Mouse (Mus musculus) cerebellum, adult 2 months (tissue): ENCODE data around the gene Mgmt.

Source experiments
- CTCF ChIP-seq: fragments of 200-500 bp; IDR thresholded peaks from 2 replicates; pipeline ENCODE4 v1.5.1; 2011; ENCODE audit warnings: low read depth, mild to moderate bottlenecking, control low read depth, low read length, moderate library complexity, borderline replicate concordance; ENCODE audit not compliant: insufficient read depth
- POLR2A ChIP-seq: fragments of 200-500 bp; IDR thresholded peaks from 2 replicates; pipeline ENCODE4 v1.6.1; 2011; ENCODE audit warnings: low read length, control low read depth, borderline replicate concordance; ENCODE audit not compliant: insufficient read depth

GRCm38 (mm10) chr7:136880386-136880785, 14.0 kb upstream of the Mgmt start:
- TF ChIP-seq CTCF (no peak), POLR2A (no peak)
